Mouse (Mus musculus): ENCODE measurements around the gene Myo3b. TPM values are rescaled to one million over a fixed set of nuclear protein-coding genes. Genes with fewer than 3 reads are reported as not detected.

Gene Myo3b
- polyA plus RNA-seq, 1 experiment = 0.46 TPM

DNA sequence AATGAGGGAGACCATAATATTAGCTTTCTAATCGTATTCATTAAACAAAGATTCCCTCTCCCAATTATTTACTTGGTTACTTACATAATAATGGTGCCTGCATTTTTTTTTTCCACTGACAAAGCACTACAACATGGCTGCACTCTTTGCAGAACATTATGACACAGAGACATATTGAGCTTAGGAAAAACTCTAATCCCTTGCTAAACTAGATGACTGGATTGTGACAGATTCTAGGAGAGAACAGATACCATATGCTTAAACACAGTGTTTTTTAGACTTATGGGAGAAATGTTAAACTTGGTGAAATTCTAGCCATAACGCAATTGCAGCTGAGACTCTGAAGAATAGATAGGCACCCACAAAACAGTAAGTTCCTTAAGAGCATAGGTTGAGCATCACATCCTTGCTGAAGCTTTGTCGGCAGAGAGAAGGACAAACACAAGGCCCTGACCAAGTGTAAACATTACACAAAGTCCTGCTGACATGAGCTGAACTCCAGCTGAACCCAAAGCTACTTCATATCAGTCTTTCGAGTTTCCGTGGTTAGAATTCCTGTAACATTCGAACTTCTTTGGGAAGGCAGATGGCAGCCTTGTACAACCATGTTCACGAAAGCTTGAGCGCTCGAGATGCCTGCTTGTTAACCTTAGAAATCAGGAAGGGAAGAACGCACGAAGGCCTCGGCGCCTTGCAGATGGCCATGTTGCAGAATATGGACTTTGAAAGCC is 382.4 kb downstream of the Myo3b start:
- no peak for TF ChIP-seq POLR2A (IDR thresholded peaks at IDR 0.05; ENCODE audit: borderline replicate concordance, extremely low read depth, insufficient read depth, insufficient read length, poor library complexity, severe bottlenecking)
- TF ChIP-seq CTCF (IDR thresholded peaks at IDR 0.05; ENCODE audit: borderline replicate concordance, extremely low read depth, insufficient read depth, insufficient read length) = no peak

DNA sequence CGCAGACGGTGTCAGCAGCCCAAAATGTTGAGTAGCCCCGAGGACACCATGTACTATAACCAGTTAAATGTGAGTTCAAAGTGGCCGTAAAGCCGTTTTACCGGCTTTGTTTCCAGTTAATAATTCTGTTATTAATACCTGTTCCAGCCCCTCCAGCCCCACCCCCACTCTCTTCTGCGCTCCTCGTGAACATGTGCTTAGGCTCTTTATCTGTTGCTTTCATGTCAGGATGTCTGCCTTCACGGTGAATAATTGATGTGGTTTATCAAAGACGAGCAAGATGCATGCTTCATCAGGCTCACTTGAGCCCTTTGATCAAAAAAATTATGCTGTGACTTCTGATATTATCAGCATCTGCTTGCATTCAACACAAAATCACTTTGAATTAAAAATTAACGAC is 386.7 kb downstream of the Myo3b start:
- DNase-seq (ENCODE audit: low read depth) = peak; percentile 65
- TF ChIP-seq CTCF (IDR thresholded peaks at IDR 0.05; ENCODE audit: borderline replicate concordance, extremely low read depth, insufficient read depth, insufficient read length) (no peak), POLR2A (IDR thresholded peaks at IDR 0.05; ENCODE audit: borderline replicate concordance, extremely low read depth, insufficient read depth, insufficient read length, poor library complexity, severe bottlenecking) (no peak)

More for the DNA sequence above, 382.4 kb downstream of the Myo3b start:
- no peak for DNase-seq (ENCODE audit: low read depth)

DNA sequence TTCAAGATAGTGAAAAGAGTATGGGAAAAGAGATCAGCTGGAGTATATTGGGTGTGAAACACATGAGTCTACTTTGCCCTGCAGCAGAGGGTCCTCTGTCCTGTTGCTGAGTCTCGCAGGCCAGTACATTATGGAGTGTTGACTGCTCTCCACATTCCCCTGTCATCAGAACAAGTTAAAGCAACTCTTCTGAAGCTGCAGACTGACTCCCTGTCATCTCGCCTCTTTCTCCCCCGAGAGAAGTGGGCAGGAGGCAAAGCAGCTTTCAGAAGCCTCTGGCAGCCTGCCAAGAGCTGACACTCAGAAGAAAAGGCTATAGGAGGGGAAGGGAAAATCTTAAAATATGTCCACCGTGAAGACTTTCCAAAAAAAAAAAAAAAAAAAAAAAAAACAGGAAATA is 404.1 kb downstream of the Myo3b start:
- TF ChIP-seq CTCF (IDR thresholded peaks at IDR 0.05; ENCODE audit: borderline replicate concordance, extremely low read depth, insufficient read depth, insufficient read length) (no peak), POLR2A (IDR thresholded peaks at IDR 0.05; ENCODE audit: borderline replicate concordance, extremely low read depth, insufficient read depth, insufficient read length, poor library complexity, severe bottlenecking) (no peak)
- peak; percentile 92 for DNase-seq (ENCODE audit: low read depth)

DNA sequence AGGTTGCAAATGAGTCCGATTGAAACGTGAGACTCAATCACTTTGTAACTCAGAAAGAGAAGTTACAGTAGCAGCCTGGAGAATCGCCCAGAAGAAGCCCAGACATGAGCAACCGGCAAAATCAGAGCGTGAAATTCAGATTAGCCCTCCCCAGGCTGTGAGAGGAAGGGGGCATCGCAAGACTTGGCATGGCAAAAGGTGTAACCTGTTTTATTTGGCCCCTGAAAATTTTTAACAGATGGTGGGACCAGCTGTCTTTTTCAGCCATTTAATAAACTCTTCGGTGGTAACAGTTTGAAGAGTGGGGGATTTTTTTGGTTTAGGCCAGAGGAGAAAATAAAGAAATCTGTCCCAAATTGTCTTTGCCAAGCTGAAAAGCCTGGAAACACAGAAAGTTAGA is 405.2 kb downstream of the Myo3b start:
- DNase-seq (ENCODE audit: low read depth) = peak; percentile 91

DNA sequence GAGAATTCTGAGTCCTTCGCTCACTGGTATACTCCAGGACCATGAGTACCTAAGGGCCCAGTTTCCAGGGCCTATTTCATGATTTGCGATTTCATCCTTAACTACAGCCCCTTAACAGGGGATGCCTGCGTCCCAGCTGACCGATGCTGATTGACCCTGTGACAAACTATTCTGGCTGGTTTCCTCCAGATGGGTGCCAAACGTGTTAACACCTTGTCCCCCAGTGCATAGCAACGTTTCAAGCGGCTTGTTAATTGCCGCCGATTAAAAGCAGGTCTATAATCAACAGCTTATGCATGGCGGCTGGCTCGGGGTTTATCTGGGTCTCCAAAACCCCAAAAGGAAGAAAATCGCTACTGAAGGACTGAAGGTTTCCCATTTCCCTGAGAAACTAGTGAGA is 417.3 kb downstream of the Myo3b start:
- TF ChIP-seq CTCF (IDR thresholded peaks at IDR 0.05; ENCODE audit: borderline replicate concordance, extremely low read depth, insufficient read depth, insufficient read length) (no peak), POLR2A (IDR thresholded peaks at IDR 0.05; ENCODE audit: borderline replicate concordance, extremely low read depth, insufficient read depth, insufficient read length, poor library complexity, severe bottlenecking) (no peak)
- DNase-seq (ENCODE audit: low read depth) = peak; percentile 71

More for the DNA sequence above, 405.2 kb downstream of the Myo3b start:
- no peak for TF ChIP-seq CTCF (IDR thresholded peaks at IDR 0.05; ENCODE audit: borderline replicate concordance, extremely low read depth, insufficient read depth, insufficient read length)
- no peak for TF ChIP-seq POLR2A (IDR thresholded peaks at IDR 0.05; ENCODE audit: borderline replicate concordance, extremely low read depth, insufficient read depth, insufficient read length, poor library complexity, severe bottlenecking)

DNA sequence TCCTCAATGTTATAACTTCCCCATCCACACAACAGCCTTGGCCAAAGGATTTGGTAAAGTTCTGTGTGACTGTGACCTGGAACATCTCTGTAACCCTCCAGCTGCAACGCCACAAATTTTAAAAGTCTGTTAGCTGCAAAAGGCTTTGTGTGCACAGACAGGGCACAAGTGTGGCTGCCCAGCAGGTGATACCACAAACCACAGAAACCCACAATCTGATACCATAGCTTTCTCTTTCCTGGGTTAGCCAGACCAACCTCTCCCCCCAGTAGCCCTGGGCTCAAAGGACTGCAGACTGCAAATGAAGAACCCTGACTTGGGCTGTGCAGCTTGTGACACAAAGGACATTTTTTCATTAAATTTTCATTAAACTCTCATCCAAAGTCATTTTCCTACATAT is 424.7 kb downstream of the Myo3b start:
- TF ChIP-seq CTCF (IDR thresholded peaks at IDR 0.05; ENCODE audit: borderline replicate concordance, extremely low read depth, insufficient read depth, insufficient read length) = no peak
- TF ChIP-seq POLR2A (IDR thresholded peaks at IDR 0.05; ENCODE audit: borderline replicate concordance, extremely low read depth, insufficient read depth, insufficient read length, poor library complexity, severe bottlenecking) = no peak
- no peak for DNase-seq (ENCODE audit: low read depth)

DNA sequence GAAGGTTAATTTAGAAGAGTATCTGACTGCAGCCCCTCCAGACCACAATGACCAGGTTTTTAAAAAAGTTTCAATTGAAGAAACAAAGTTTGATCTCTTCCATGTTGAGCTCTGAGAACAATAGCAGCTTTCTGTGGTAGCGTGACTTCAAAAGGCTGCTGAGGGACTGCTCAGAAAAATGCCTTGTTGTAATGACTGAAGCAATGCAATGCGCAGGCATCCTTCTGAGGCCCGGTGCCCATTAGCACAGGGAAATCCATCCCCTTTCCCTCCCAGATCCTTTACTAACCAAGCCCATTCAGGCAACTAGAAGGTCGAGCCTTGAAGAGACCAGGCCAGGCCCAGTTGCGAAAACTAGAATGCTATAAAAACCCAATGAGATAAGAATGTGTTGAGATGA is 432.2 kb downstream of the Myo3b start:
- peak; percentile 43 for DNase-seq (ENCODE audit: low read depth)
- TF ChIP-seq POLR2A (IDR thresholded peaks at IDR 0.05; ENCODE audit: borderline replicate concordance, extremely low read depth, insufficient read depth, insufficient read length, poor library complexity, severe bottlenecking) = no peak
- TF ChIP-seq CTCF (IDR thresholded peaks at IDR 0.05; ENCODE audit: borderline replicate concordance, extremely low read depth, insufficient read depth, insufficient read length) = no peak

DNA sequence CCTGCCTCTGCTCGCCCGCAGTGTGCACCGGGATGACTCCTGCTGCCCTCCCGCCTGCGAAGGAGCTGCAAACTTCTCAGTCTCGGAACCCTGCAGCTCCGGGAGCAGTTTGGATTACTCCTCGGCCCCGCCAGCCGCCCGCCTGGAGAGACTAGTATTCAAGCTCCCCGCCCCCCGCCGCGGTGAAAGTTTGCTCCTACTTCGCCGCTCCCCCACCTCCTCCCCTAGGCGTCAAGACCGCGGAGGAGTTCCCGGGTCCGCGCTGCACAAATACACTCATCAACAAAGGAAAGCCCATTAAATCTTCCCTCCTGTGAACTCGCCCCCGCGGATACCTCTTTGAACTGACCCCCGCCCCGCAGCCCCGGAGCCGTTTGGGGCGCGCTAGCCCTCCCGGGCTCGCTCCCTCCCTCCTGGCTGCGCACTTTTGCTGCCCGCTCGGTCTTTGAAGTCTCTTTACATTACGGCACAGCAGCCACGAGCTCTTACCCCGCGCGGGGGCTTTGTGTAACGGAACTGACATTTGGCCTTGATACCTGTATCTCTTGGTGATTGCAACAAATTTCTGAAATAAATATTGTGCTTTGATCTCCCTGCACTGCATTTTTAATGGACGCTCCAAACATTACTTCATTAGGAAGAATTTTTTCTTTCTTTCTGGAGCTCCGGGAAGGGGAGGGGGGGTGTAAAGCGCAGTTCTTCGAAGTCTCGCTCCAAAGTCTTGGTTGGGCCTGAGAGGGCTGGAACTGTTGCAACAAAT is 433.1 kb downstream of the Myo3b start:
- TF ChIP-seq POLR2A (IDR thresholded peaks at IDR 0.05; ENCODE audit: borderline replicate concordance, extremely low read depth, insufficient read depth, insufficient read length, poor library complexity, severe bottlenecking) (no peak), CTCF (IDR thresholded peaks at IDR 0.05; ENCODE audit: borderline replicate concordance, extremely low read depth, insufficient read depth, insufficient read length) (no peak)
- DNase-seq (ENCODE audit: low read depth) = peak; percentile 63

Other genes with a start within 250 kb of the Myo3b start
- 2.1 and 3.5 TPM in 2 replicates for gene Ccdc173, start 249.6 kb upstream of the Myo3b start, polyA plus RNA-seq (2012; rRNA removed)
- gene Phospho2, start 249.5 kb upstream of the Myo3b start, polyA plus RNA-seq (2012; rRNA removed) = 46.7 and 51.7 TPM in 2 replicates
- gene Klhl23, start 217.2 kb upstream of the Myo3b start, polyA plus RNA-seq (2012; rRNA removed) = 39.4 and 56.3 TPM in 2 replicates
- 119 and 122 TPM in 2 replicates for gene Ssb, start 177.6 kb upstream of the Myo3b start, polyA plus RNA-seq (2012; rRNA removed)
- gene Mettl5, start 153.5 kb upstream of the Myo3b start, polyA plus RNA-seq (2012; rRNA removed) = 8.9 and 9.4 TPM in 2 replicates
- gene Ubr3, start 141.9 kb upstream of the Myo3b start, polyA plus RNA-seq (2012; rRNA removed) = 45.2 and 53.9 TPM in 2 replicates